Mouse (Mus musculus) erythroblast, adult 5-6 weeks (primary cell): Measurements from ENCODE around the gene Coq10a. TPM values are rescaled to one million over a fixed set of nuclear protein-coding genes. Genes with fewer than 3 reads are reported as not detected.
A peak's percentile ranks its signal among the peaks of the same experiment; 100 is the strongest.

Source experiments
- ATAC-seq: replicated peaks from 2 replicates; pipeline ENCODE4 v1.8.0; 2016; ENCODE audit warnings: moderate number of reproducible peaks, mild to moderate bottlenecking, moderate TSS enrichment, inconsistent platforms; ENCODE audit not compliant: poor library complexity, low FRiP score, severe bottlenecking
- total RNA-seq, 2 experiments: library from RNA; stranded (forward) in 1 of 2; stranded (reverse) in 1 of 2; fragments of 150-400 nt in 1 of 2; fragments of 200-764, 138-1000 nt in 1 of 2; gene quantifications; 2 replicates each; pipeline versions ENCODE4 v1.2.3 to v1.2.4; 2015 to 2017; ENCODE audit warnings: low replicate concordance in 2 of 2

Coq10a gene
- total RNA-seq (2015; ENCODE audit: low replicate concordance) (1.9 and 5.6 TPM in 2 replicates), total RNA-seq (2017; ENCODE audit: low replicate concordance) (2.8 and 3.2 TPM in 2 replicates)

DNA sequence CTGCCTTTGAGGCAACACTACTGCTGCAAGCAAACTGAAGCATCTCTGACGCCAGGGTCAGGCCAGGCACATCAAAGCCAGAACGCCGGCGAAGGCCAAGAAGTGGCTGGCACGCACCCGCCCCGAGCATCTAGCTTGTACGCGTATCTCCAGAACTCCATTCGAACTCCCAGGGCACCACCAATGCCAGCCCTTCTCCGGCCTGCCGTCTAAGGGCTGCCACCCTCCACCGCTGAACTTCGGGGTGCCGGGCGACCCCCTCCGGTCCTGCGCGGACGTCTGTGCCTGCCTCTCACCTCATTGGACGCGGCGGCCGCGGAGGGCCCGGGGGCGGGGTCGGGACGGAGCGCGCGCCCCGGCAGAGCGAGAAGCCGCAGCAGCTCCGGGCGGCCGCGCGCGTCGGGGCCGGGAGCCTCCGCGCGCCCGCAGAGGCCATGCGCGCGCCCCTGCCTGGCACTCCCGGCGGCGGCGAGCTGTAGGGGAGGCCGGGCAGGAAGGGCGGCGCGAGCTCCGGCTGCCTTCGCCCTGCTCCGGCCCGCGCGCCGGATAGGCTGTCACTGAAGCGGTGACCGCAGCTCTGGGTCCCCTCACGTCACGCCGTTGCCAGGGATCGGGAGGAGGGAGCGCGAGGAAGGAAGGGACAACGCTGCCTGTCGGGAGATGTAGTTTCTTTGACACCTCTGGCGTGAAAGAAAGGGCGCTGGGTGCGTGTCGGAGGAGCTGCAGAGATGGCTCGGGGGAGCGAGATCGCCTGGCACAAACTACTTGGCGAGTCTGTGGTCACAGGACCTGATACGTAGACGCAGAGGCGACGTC lies at the start of gene Coq10a:
TSS of gene Coq10a (minus strand) at position 596 of the 816 bp plus-strand sequence.
- peak; percentile 90 for ATAC-seq

DNA sequence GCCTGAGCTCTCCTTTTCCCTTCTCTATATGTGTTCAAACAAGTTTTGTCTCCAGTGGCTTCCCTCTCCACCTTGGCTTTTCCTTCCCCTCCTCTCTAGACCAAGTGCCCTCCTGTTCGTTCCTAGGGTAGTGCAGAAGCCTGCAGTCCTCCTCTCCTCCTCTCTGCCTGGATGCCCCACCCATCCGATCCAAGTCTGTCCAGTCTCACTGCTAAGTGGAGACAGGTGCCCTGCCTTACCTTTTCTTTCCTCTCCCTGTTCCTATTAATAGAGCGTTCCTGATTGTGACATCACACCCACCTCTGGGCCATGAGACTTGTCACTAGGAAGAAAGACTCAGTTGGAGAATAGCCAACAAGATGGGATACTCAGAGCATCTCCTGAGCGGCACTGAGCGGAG lies 46.1 kb upstream of the Coq10a start:
- no peak for ATAC-seq

DNA sequence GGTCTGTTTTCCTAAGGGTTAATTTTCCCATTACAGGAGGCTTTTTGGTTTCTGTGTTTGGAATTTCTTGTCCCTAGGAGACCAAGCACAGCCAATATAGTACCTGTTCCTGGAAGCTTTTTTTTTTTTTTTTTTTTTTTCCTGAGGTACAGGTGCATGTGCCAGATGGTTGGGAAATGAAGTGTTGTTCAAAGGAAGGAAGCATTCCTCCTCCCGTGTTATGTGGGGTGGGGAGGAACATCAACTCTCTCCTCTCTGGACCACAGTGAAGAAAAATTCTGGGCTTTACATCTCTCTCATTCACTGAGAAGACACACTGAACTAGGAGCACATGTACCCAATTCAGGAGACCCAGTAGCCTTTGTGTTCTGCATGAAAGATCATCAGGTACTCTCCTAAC lies 44.3 kb upstream of the Coq10a start:
- ATAC-seq = no peak

DNA sequence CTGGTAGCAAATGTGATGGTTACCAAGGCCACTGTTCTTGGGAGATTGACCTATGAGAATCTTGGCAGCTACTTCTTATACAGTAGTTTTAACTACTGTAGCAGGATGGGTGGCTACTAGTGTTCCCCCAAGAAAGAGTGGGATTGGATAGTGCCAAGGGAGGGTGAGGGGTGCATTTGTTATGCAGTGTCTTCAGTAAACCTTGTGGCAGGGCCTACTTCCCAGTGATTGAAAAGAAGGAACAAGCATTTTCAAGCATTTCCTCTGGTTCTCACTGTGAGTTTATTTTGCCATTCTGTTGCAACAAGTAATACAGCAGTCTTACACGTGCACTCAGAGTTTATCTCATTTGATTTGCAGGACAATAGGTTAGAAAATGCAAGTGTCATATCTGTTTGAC lies 43.8 kb upstream of the Coq10a start:
- no peak for ATAC-seq

DNA sequence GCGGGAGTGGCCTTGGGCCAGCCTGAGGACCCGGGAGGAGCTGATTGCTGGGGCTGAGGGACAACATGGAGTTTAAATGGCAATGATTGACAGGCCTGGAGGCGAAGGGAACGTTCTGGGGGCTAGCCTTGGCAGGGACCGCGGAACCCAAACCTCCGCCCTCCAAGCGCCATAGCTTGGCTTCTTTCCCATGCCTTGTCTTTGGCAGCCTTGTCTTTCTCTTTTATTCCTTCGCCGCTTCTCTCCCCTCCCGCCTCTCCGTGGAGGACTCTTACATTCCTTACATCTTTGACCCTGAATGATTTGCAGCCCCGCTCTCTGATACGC lies 43.2 kb upstream of the Coq10a start:
- ATAC-seq = no peak

DNA sequence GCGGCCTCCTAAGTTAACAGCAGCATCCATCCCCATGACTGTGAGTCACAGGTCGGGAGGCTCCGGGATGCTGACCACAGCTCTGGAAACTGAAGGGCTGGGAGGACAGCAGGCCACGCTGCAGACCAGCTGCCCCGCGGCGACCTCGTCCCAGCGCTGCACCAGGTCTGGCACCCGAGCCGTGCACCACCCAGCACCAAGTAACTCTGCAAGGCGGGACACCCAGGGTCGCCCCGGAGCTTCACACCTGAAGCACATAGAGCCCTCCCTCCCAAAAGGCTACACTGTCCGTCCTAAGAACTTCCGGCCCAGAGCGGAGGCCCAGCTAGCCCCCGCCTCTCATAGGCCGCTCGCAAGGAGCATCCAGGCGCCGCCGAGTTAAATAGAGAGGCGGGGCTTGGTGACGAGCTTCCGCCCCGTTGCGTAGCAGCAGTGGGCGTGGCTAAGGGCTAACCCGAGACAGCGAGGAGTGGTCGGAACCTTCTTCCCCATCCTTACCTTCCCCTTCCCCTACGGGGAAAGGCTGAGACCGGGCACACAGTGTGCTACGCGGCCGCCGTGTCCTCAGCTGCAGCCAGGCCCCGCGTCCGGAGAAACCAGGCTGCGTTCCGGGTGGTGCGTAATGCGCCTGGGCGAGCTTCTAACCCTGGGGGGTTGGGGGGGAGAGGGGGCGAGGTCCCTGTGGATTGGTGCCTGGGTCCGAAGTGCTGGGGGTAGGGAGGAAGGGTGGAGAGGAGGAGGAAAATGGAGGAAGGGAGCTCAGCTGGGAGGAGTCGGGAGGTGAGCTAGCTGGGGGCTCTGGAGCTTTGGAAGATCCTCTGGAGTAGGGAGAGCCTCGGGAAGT lies 42.6 kb upstream of the Coq10a start, which contains the start of the genes Nabp2 and Rnf41:
TSS of gene Nabp2 (minus strand) at position 282 of the 844 bp plus-strand sequence.
TSS of gene Rnf41 (plus strand) at position 447 of the 844 bp plus-strand sequence.
- peak; percentile 82 for ATAC-seq

DNA sequence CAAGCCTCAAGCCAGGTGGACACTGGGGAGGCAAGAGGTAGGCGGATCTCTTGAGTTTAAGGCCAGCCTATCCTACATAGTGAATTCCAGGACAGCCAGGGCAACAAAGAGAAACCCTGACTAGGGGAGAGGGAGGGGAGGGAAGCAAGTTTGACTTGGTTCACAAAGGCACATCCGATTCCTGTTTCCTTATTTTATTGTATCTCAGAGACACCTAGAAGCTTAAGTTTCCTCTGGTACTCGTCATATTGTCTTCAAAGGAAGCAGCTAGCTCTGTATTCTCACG lies 41.7 kb upstream of the Coq10a start:
- ATAC-seq = no peak

DNA sequence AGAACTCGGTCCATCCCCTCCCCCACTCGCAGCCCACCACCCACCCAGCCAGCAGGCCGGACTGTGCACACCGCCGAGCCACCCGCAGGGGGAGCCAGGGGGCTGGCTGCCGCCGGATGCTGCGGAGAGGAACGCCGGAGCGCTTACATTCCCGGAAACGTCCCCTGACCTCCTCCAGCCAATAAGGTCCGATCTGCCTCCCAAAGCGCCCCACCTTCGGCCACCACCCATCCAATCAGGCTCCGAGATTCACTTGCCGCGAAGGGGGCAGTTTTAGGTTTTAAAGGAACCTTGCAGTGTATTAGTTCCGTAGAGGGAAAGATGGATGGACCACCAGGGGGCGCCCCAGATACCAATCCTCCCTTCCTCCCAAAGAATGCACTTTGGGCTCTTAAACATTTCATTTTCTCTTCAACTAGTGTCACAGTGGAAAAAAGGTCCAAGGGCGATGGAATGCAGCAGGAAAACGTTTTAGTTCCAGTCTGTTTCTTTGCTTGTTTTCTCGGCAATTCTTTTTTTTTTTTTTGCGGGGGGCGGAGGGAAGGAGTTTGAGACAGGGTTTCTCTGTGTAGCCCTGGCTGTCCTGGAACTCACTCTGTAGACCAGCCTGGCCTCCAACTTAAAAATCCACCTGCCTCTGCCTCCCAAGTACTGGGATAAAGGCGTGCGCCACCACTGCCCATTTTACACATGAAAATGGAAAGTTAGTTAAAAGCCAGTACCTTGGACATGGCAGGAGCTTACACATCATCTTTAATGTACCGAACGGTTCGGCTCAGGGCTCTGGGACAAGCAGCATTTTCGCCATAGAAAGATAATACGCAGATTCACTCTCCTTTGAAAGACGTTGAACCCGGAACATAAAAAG lies 41.1 kb upstream of the Coq10a start:
- ATAC-seq = peak; percentile 89

DNA sequence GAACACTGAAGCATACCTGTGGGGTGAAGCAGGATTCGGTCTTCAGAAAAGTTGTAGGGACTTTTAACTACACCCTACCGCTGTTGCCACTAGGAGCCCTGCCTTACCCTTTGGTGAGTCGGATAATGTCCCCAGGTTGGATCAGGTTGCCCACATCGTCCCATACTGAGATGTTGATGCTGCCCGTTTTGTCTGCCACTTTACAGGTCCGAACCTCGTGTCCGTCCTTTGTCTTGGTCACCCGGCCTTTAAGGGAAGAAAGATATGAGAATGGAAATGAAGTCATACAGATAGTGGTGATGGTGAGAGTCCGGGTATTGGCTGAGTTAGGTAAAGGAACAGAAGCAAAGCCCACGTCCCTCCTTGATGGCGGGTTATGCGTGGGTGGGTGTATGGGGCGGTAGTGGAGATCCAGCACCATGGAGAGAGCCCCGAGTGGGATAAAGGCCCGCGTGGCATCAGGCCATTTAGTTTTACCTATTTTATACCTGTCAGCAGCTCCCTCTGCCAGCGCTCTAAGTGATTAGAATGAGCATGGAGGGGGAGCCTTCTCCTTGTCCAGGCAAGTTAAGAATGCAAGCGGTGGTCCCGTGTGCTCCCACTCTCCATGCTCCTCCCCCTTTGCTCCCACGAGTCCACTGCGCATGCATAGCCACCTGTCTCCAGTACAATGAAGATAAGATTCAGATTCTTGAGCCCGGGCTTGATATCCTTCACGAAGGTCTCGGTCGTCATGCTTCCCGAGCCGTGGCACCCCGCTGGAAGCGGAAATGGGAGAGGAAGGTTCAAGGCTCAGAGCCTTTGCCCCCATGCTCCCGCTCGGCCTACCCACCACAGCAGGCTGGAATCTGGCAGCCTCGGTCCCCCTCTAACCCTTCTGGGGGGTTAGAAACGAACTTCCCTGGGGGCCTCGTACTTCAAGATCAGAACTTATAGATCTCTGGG lies 40.1 kb upstream of the Coq10a start:
- peak; percentile 1; the same call in 1 of the 2 replicates for ATAC-seq

DNA sequence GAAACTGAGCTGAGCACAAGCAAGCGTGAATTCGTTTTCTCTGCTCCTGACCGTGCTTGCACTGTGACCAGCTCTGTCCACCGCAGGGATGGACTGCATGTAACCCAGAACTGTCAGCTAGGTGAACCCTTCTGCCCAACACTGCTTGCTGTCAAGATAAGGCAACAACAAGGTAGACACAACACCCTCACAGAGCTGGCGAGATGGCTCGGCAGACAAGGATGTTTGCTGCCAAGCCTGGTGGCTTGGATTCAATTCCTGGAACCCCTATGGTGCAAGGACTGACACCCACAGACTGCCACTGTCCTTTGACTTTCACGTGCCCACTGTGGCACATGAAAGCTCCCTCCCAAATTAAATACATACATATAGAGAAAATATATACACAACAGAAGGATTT lies 35.1 kb upstream of the Coq10a start:
- no peak for ATAC-seq

DNA sequence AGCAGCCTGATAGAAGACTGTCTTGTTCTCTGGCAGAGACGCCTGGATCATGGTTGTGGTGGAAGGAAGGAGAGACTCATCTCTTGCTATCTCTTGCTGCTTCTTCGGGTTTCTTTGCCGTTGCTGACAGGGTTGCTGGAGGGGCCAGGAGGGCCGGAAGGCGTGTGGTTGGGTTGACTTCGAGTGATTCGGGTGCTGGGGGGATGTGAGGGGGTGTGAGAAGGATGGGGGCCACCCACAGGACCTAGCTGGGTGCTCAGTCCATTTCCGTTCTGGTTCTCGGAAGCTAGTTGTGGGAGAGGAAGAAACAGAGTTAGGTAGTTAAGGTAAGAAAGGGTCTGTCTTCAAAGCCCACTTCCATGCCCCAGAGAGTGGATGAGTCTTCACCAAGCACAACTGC lies 32.8 kb upstream of the Coq10a start:
- no peak for ATAC-seq

DNA sequence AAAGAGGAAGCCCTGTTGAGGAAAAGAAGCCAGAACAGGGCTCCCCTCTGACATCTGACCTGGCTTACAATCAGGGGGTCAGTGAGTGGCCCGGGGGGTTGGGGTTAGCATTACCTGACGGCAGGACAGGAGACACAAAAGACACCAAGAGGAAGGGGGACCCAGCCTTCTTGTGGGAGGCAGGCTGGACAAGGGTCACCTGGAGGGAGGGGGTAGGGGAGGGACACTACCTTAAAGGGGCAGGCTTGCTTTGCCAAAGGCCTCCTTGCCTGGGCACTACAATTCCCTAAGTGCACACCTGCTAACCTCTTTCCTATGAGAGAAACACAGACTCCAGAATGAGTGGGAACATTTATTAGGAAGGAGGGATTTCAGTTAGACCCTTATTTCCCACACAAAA lies 32.3 kb upstream of the Coq10a start, which contains the start of gene Slc39a5:
TSS of gene Slc39a5 (minus strand) at position 174 of the 400 bp plus-strand sequence.
- no peak for ATAC-seq

DNA sequence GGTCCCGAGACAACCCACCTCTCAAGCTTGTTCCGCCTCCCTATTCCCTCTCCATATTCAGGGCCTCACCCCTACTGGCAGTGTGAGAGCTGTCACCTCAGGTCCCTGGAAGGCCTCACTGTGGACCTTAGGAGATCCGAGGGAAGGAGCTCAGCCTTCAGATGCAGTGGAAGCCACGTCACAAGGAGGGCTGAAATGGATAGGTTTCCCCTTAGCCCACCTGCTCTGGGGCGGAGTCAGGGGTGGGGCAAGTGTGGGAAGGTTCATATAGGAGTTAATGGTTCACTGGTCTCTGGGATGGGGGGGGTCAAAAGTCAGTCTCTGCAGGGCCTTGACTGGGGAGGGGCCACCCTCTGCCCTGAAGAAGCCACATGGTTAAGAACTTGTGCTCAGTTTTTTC lies 31.5 kb upstream of the Coq10a start:
- no peak for ATAC-seq

DNA sequence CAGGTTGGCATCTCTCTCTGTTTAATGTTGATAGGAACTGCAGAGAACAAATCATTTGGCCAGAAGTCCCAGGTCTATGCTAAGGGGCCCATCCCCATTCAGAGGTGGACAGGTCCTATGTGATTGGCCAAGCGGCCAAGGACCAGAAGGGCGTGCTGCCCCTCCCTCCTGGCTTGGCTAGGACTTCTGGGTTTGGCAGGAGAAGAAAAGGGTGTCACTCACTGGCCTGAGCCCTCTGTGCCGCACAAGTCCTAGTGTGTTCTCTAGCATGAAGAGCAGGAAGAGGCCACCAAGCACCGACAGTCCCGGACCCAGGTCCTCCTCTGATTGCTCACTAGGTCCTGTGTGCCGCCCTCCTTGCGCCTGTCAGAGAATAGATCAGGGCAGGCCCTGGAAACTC lies 28.7 kb upstream of the Coq10a start:
- no peak for ATAC-seq

DNA sequence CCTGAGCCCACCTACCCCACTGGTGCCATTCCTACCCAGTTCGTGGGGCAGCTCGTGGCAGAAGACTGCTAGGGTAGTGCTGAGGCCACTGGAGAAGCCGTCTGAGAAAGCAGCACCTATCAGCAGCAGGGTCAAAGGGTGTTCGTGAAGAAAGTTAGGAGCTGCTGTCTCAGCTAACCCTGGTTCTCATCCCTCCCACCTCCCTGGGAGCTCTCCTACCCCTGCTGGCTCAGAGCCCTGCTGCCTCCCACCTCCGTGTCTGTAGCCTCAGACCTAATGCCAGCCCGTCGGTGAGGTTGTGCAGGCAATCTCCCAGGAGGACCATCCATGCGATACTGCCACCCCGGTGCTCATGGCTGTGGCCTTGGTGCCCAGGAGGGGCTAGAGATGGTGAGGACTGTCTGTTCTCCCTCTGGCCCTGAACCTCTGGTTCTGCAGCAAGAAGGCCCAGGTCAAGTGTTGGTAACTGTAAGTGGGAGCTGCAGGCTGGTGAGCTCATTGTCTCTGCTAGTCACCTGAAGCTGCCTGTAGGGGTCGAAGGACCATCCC lies 28.0 kb upstream of the Coq10a start:
- 0 out of 2 replicates have a peak, but pooled peaks have one; percentile 17 for ATAC-seq

DNA sequence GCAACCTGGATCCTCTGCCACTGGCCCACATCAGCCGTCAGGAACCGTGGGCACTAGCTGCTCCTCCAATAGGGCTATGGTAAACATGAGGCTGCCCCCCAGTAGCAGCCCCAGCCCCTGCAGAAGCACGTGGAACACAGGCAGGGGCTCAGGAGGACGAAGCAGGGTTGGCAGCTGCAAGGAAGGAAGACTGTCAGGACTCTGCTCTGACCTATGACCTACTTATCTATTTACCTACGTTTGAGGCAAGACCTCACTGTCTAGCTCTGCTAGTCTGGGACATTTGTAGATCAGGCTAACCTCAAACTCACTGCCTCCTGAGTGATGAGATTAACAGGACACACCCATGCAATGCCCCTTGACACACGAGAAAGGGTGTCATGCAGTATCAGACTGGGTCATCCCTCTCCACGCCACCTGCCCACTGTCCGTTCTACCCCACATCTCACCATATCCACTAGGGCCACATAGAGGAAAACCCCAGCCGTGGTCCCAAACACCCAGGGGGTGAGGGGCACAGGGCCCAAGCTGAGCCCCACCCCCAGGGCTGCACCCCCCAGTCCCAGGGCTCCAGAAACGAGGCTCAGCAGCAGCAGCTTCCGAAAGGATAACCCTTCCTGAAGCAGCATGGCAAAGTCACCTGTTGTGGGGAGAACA lies 27.3 kb upstream of the Coq10a start:
- ATAC-seq = no peak

DNA sequence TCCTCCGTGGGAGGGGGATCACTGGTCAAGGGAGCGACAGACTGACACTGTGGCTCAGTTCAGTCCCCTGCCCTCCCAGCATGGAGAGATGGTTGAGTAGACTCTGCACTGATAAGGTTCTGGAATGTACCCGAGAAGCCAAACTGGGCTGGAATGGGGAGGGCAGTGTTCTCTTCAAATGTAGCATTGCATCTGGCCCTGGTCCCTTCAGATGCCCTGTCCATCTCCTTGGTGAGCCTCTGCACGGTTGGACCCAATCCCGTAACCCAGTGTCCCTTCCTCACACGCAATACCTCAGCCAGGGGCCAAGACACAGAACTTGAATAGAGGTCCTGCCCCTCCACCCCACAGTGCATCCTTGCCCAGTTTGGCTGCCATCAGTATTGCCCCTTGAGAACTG lies 23.1 kb upstream of the Coq10a start:
- no peak for ATAC-seq

DNA sequence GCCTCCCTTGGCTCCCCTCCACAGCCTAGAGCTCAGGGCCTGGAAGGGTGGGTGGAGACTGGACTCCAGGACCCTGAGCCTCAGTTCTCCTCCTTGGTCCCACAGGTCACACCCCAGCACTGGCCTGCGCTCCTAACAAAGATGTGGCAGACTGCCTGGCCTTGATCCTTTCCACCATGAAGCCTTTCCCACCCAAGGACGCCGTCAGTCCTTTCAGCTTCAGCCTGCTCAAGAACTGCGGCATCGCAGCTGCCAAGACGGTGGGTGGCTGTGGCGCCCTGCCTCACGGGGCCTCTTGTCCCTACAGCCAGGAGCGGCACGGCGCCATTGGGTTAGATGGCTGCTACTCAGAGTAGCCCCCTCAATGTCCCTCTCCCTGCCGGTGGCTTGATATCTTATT lies 21.6 kb upstream of the Coq10a start:
- no peak for ATAC-seq
